Mouse (Mus musculus): ENCODE data around the gene Spz1.

The Spz1 gene

GRCm38 (mm10) chr13:92580220-92581043 lies 4.5 kb upstream of the Spz1 start:
- no peak for DNase-seq (ENCODE audit: extremely low spot score, low read depth, low spot score)

- no peak for DNase-seq (ENCODE audit: extremely low spot score, low read depth, low spot score)
Measured at GRCm38 (mm10) chr13:92578210-92578609, 2.2 kb upstream of the Spz1 start.

GRCm38 (mm10) chr13:92576688-92577087 lies 716 bp upstream of the Spz1 start:
- no peak for DNase-seq (ENCODE audit: extremely low spot score, low read depth, low spot score)

- DNase-seq (ENCODE audit: extremely low spot score, low read depth, low spot score), result no peak
Measured at GRCm38 (mm10) chr13:92559429-92559828, 16.5 kb downstream of the Spz1 start.

GRCm38 (mm10) chr13:92557229-92557628 lies 18.7 kb downstream of the Spz1 start:
- DNase-seq (ENCODE audit: extremely low spot score, low read depth, low spot score), result no peak

- DNase-seq (ENCODE audit: extremely low spot score, low read depth, low spot score), result peak; percentile 82
Measured at GRCm38 (mm10) chr13:92556458-92557126, 19.4 kb downstream of the Spz1 start.

GRCm38 (mm10) chr13:92547093-92547492 lies 28.9 kb downstream of the Spz1 start:
- DNase-seq (ENCODE audit: extremely low spot score, low read depth, low spot score), result no peak

- DNase-seq (ENCODE audit: extremely low spot score, low read depth, low spot score), result no peak
Measured at GRCm38 (mm10) chr13:92540997-92541396, 35.0 kb downstream of the Spz1 start.

GRCm38 (mm10) chr13:92539126-92539525 lies 36.8 kb downstream of the Spz1 start:
- DNase-seq (ENCODE audit: extremely low spot score, low read depth, low spot score), result no peak

GRCm38 (mm10) chr13:92533801-92534200 lies 42.2 kb downstream of the Spz1 start:
- no peak for DNase-seq (ENCODE audit: extremely low spot score, low read depth, low spot score)

- DNase-seq (ENCODE audit: extremely low spot score, low read depth, low spot score), result no peak
Measured at GRCm38 (mm10) chr13:92532216-92532615, 43.8 kb downstream of the Spz1 start.

GRCm38 (mm10) chr13:92531237-92531636 lies 44.7 kb downstream of the Spz1 start:
- no peak for DNase-seq (ENCODE audit: extremely low spot score, low read depth, low spot score)

- peak; percentile 86 for DNase-seq (ENCODE audit: extremely low spot score, low read depth, low spot score)
Measured at GRCm38 (mm10) chr13:92530721-92531211, 45.2 kb downstream of the Spz1 start, which contains the start of gene Zfyve16. Gene Zfyve16, minus strand, starts transcription at chr13:92530868.

- DNase-seq (ENCODE audit: extremely low spot score, low read depth, low spot score), result peak; percentile 35
Measured at GRCm38 (mm10) chr13:92529828-92530720, 45.9 kb downstream of the Spz1 start.

Data from hindlimb bud, embryonic 11.5 days (tissue).